Mouse (Mus musculus): ENCODE data around the gene C330021F23Rik. TPM values are rescaled to one million over a fixed set of nuclear protein-coding genes. Genes with fewer than 3 reads are reported as not detected.
"Not testable (repeated sequence)": the region's sequence is repeated elsewhere in the genome, so short reads cannot be mapped to it uniquely, and the experiment has no call there.

C330021F23Rik gene
- polyA plus RNA-seq, 1 experiment from 2014 or later = 0.29 TPM

- Histone ChIP-seq H3K4me1 (replicated peaks; ENCODE audit: control insufficient read depth, insufficient read depth, low read length) (no peaks in the 10 kb centered on the region), H3K27me3 (replicated peaks; ENCODE audit: control insufficient read depth, insufficient read depth, low read length) (no peaks in the 10 kb centered on the region), H3K27ac (ENCODE audit: low read length) (no peak overlapping the region), H3K9ac (replicated peaks; ENCODE audit: low read depth, low read length) (no peak overlapping the region), H3K9me3 (ENCODE audit: control insufficient read depth, low read length) (no peaks in the 10 kb centered on the region), H3K4me2 (ENCODE audit: low read length) (no peak overlapping the region), H3K36me3 (ENCODE audit: control insufficient read depth, insufficient read depth) (peaks cover 9% of the 10 kb centered on the region; the same call in 1 of the 2 replicates), H3K4me3 (replicated peaks; ENCODE audit: low read length) (no peak overlapping the region)
- ATAC-seq = no peak
- WGBS = 92% methylated on average over 2 of the region's 2 CpGs
Observed at GRCm38 (mm10) chr8:3546511-3546910, 21.3 kb upstream of the C330021F23Rik start.

DNA sequence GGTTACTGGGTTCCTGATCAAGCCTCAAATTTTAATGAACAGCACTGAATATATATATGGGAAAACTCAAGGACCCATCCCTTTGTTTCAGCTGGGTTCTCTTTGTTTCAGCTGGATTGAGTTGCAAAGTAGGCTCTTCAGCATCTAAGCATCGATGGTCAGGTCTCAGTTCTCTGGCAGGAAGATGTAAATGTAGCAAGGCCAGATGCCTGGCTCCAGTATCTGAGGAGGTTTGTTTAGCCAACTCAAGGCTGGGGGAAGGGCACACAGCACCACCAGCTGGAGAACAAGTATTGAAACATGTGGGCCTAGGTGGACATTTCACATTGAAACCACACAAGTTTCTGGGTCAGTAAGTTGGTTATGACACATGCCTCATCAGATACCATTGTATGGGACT, 15.6 kb upstream of the C330021F23Rik start:
- ATAC-seq = no peak
- 85% methylated on average over 1 of the region's 1 CpGs for WGBS

DNA sequence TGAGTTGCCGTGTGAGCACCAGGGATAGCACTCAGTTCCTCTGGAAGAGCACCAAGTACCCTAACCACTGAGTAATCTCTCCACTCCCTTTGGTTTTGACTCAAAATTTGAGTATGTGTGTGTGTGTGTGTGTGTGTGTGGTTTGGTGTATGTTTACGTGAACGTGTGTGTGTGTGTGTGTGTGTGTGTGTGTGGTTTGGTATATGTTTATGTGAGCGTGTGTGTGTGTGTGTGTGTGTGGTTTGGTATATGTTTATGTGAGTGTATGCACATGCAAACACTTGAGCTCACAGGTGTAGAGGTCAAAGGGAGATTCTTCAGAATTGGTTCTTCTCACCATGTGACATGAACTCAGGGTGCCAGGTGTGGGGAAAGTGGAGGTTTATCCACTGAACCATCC, 11.7 kb upstream of the C330021F23Rik start:
- H3K27me3 ChIP-seq (replicated peaks; ENCODE audit: control insufficient read depth, insufficient read depth, low read length) = no peaks in the 10 kb centered on the region
- H3K4me3 ChIP-seq (replicated peaks; ENCODE audit: low read length) = no peak overlapping the region
- H3K9me3 ChIP-seq (ENCODE audit: control insufficient read depth, low read length) = no peaks in the 10 kb centered on the region
- no peak overlapping the region for H3K27ac ChIP-seq (ENCODE audit: low read length)
- no peak overlapping the region for H3K9ac ChIP-seq (replicated peaks; ENCODE audit: low read depth, low read length)
- H3K36me3 ChIP-seq (ENCODE audit: control insufficient read depth, insufficient read depth) = no peaks in the 10 kb centered on the region
- no peaks in the 10 kb centered on the region for H3K4me1 ChIP-seq (replicated peaks; ENCODE audit: control insufficient read depth, insufficient read depth, low read length)
- 0 out of 2 replicates have a peak, but pooled peaks have one; percentile 66 for ATAC-seq
- 62% methylated on average over 4 of the region's 4 CpGs for WGBS
- H3K4me2 ChIP-seq (ENCODE audit: low read length) = no peak overlapping the region

More for the DNA sequence above, 15.6 kb upstream of the C330021F23Rik start:
- no peak overlapping the region for H3K9ac ChIP-seq (replicated peaks; ENCODE audit: low read depth, low read length)
- no peak overlapping the region for H3K27ac ChIP-seq (ENCODE audit: low read length)
- H3K36me3 ChIP-seq (ENCODE audit: control insufficient read depth, insufficient read depth) = no peaks in the 10 kb centered on the region
- H3K27me3 ChIP-seq (replicated peaks; ENCODE audit: control insufficient read depth, insufficient read depth, low read length) = no peaks in the 10 kb centered on the region
- no peak overlapping the region for H3K4me3 ChIP-seq (replicated peaks; ENCODE audit: low read length)
- H3K4me1 ChIP-seq (replicated peaks; ENCODE audit: control insufficient read depth, insufficient read depth, low read length) = no peaks in the 10 kb centered on the region
- no peak overlapping the region for H3K4me2 ChIP-seq (ENCODE audit: low read length)
- H3K9me3 ChIP-seq (ENCODE audit: control insufficient read depth, low read length) = no peaks in the 10 kb centered on the region

DNA sequence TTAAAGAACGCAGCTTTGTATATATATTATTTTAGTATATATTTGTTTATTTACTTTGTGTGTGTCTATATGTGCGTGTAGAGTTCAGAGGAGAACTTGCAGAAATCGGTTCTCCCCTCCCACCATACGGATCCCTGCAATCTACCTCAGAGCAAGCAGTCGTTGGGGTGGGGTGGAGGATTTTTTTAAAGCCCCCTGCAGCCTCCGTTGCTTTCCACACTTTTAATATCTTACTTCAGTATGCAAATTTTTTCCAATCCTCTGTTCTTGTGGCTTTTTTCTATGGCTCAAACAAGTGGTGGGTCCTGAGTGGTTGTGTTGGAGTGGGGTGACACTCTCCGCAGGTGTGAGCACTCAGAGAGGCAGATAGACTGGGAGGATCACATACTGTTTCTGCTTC, 588 bp downstream of the C330021F23Rik start:
- no peak for ATAC-seq
- Histone ChIP-seq H3K36me3 (ENCODE audit: control insufficient read depth, insufficient read depth) (no peaks in the 10 kb centered on the region), H3K27ac (ENCODE audit: low read length) (no peak overlapping the region), H3K4me1 (replicated peaks; ENCODE audit: control insufficient read depth, insufficient read depth, low read length) (0 out of 2 replicates have a peak, but pooled peaks cover 2% of the 10 kb centered on the region), H3K9ac (replicated peaks; ENCODE audit: low read depth, low read length) (no peak overlapping the region), H3K27me3 (replicated peaks; ENCODE audit: control insufficient read depth, insufficient read depth, low read length) (no peaks in the 10 kb centered on the region), H3K4me3 (replicated peaks; ENCODE audit: low read length) (no peak overlapping the region), H3K9me3 (ENCODE audit: control insufficient read depth, low read length) (no peaks in the 10 kb centered on the region), H3K4me2 (ENCODE audit: low read length) (no peak overlapping the region)
- WGBS = 7% methylated on average over 7 of the region's 7 CpGs

- 86% methylated on average over 5 of the region's 5 CpGs for WGBS
- 0 out of 2 replicates have a peak, but pooled peaks cover 2% of the 10 kb centered on the region for H3K4me1 ChIP-seq (replicated peaks; ENCODE audit: control insufficient read depth, insufficient read depth, low read length)
- no peak overlapping the region for H3K4me2 ChIP-seq (ENCODE audit: low read length)
- no peaks in the 10 kb centered on the region for H3K36me3 ChIP-seq (ENCODE audit: control insufficient read depth, insufficient read depth)
- no peak overlapping the region for H3K9ac ChIP-seq (replicated peaks; ENCODE audit: low read depth, low read length)
- H3K9me3 ChIP-seq (ENCODE audit: control insufficient read depth, low read length) = no peaks in the 10 kb centered on the region
- H3K27ac ChIP-seq (ENCODE audit: low read length) = no peak overlapping the region
- ATAC-seq = no peak
- no peaks in the 10 kb centered on the region for H3K27me3 ChIP-seq (replicated peaks; ENCODE audit: control insufficient read depth, insufficient read depth, low read length)
- H3K4me3 ChIP-seq (replicated peaks; ENCODE audit: low read length) = no peak overlapping the region
Observed at GRCm38 (mm10) chr8:3569784-3570183, 2.0 kb downstream of the C330021F23Rik start.

DNA sequence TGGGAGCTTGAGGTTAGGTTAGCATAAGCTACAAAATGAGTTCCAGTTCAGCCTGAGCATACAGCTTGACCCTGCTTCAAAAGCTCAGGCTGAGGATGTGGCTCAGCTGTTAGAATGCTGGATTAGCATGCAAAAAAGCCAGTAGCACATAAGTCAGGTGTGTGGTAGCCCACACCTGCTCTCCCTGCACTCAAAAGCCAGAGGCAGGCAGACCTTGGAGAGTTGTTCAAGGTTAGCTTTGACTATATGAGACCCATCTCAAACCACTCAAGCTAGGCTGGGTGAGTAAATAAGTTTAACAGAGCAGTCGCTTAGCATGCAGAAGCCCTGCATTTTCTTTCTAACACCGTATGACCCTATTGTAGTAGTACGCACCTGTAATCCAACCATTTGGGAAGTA, 6.8 kb downstream of the C330021F23Rik start:
- Histone ChIP-seq H3K9ac (replicated peaks; ENCODE audit: low read depth, low read length) (no peak overlapping the region), H3K4me1 (replicated peaks; ENCODE audit: control insufficient read depth, insufficient read depth, low read length) (no peaks in the 10 kb centered on the region)

DNA sequence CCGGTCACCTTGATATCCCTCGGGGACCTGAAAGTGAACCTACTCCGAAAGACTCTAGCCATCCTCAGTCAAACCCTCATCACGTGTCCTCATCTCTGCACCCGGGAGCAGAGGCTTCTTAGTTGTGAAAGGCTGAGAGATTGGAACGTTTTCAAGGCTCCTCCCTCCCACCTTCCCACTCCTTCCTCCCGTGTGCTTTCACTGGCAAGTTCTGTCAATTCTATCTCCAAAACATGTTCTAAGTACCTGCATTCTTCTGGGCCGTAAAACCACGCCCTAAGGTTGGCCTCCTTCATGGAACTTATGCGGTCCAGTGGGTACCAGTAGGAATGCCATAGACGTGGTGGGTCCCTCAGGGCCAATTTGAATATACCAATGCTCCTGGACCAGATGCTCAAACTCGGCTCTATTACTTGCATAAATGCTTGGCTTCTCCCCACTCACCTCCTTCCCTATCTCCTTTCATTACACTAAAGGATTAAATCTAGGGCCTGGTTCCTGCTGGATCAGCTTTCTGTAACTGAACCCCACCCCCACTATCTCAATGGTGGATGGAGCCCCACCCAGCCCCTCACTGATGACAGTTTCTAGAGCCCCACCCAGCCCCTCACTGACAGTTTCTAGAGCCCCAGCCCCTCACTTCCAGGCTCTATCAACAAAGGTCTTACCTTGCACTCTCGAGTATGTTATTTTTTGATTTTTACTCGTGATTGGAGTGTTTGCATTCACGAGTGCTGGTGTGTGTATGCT, 8.6 kb downstream of the C330021F23Rik start:
- Histone ChIP-seq H3K27ac (ENCODE audit: low read length) (no peak overlapping the region), H3K9ac (replicated peaks; ENCODE audit: low read depth, low read length) (no peak overlapping the region), H3K4me3 (replicated peaks; ENCODE audit: low read length) (no peak overlapping the region), H3K36me3 (ENCODE audit: control insufficient read depth, insufficient read depth) (no peaks in the 10 kb centered on the region), H3K4me1 (replicated peaks; ENCODE audit: control insufficient read depth, insufficient read depth, low read length) (no peaks in the 10 kb centered on the region), H3K27me3 (replicated peaks; ENCODE audit: control insufficient read depth, insufficient read depth, low read length) (no peaks in the 10 kb centered on the region), H3K9me3 (ENCODE audit: control insufficient read depth, low read length) (no peaks in the 10 kb centered on the region), H3K4me2 (ENCODE audit: low read length) (no peak overlapping the region)
- WGBS = 86% methylated on average over 15 of the region's 15 CpGs
- no peak for ATAC-seq

More for the DNA sequence above, 6.8 kb downstream of the C330021F23Rik start:
- ATAC-seq = no peak
- Histone ChIP-seq H3K27ac (ENCODE audit: low read length) (no peak overlapping the region), H3K4me2 (ENCODE audit: low read length) (no peak overlapping the region), H3K36me3 (ENCODE audit: control insufficient read depth, insufficient read depth) (no peaks in the 10 kb centered on the region), H3K27me3 (replicated peaks; ENCODE audit: control insufficient read depth, insufficient read depth, low read length) (no peaks in the 10 kb centered on the region), H3K9me3 (ENCODE audit: control insufficient read depth, low read length) (no peaks in the 10 kb centered on the region), H3K4me3 (replicated peaks; ENCODE audit: low read length) (no peak overlapping the region)
- 92% methylated on average over 3 of the region's 3 CpGs for WGBS

DNA sequence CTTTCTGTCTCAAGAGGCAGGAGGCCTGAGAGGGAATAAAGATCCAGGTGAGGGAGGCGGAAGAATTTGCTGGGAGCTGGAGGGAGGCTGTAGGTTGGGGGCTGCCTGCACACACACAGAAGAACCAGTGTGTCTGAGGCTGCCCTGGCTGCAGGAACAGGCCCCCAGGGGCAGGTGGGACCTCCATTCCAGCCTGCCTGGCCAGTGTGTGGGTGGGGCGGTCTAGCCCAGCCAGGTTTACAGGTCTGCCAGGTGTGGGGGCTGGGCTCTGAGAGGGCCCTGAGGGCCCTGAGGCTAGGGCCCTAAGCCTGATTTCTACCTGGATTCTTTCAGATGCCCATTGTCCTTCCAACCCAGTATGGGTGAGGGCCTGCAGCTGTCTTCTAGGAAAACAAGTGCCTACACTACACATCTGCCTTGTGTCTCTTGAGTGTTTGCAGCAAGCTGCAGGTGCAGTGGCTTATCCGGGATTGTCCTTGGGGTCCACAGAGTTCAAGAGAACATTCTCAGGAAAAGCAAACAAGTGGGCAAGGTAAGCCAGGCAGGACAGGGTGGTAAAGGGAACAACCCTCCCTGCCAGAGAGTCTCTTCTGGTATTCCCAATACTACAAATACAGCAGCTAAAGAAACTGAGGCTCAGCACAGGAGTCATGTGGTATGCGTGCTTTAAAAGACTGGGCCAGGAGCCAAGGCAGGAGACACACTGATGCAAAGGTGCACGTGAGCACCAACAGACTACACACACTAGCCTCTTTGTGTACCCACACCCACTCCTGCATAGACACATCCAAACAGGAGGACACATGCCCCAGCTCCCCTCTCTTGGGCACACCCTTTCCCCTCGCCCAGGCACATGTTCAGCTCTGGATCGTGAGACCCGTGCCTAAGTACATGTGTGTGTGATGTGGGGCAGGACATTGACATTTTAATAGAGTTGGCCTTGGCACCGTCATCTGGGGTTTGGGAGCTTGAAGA, 11.9 kb downstream of the C330021F23Rik start:
- H3K27me3 ChIP-seq (replicated peaks; ENCODE audit: control insufficient read depth, insufficient read depth, low read length) = no peaks in the 10 kb centered on the region
- H3K4me3 ChIP-seq (replicated peaks; ENCODE audit: low read length) = no peak overlapping the region
- H3K9me3 ChIP-seq (ENCODE audit: control insufficient read depth, low read length) = no peaks in the 10 kb centered on the region
- no peaks in the 10 kb centered on the region for H3K4me1 ChIP-seq (replicated peaks; ENCODE audit: control insufficient read depth, insufficient read depth, low read length)
- no peak for ATAC-seq
- 83% methylated on average over 9 of the region's 9 CpGs for WGBS
- no peak overlapping the region for H3K27ac ChIP-seq (ENCODE audit: low read length)
- no peaks in the 10 kb centered on the region for H3K36me3 ChIP-seq (ENCODE audit: control insufficient read depth, insufficient read depth)
- H3K9ac ChIP-seq (replicated peaks; ENCODE audit: low read depth, low read length) = no peak overlapping the region
- H3K4me2 ChIP-seq (ENCODE audit: low read length) = no peak overlapping the region

GRCm38 (mm10) chr8:3581961-3582360, 14.2 kb downstream of the C330021F23Rik start:
- H3K4me2 ChIP-seq (ENCODE audit: low read length); H3K4me3 ChIP-seq (replicated peaks; ENCODE audit: low read length); ATAC-seq; H3K9me3 ChIP-seq (ENCODE audit: control insufficient read depth, low read length); H3K9ac ChIP-seq (replicated peaks; ENCODE audit: low read depth, low read length); H3K36me3 ChIP-seq (ENCODE audit: control insufficient read depth, insufficient read depth); H3K27ac ChIP-seq (ENCODE audit: low read length); H3K4me1 ChIP-seq (replicated peaks; ENCODE audit: control insufficient read depth, insufficient read depth, low read length); H3K27me3 ChIP-seq (replicated peaks; ENCODE audit: control insufficient read depth, insufficient read depth, low read length): not testable (repeated sequence)
- WGBS = 53% methylated on average over 1 of the region's 3 CpGs

All from forebrain, embryonic 16.5 days (tissue).